Mouse (Mus musculus): ENCODE measurements around the gene Mapk9.
"Not testable (repeated sequence)": the region's sequence is repeated elsewhere in the genome, so short reads cannot be mapped to it uniquely, and the experiment has no call there.

Gene Mapk9

DNA sequence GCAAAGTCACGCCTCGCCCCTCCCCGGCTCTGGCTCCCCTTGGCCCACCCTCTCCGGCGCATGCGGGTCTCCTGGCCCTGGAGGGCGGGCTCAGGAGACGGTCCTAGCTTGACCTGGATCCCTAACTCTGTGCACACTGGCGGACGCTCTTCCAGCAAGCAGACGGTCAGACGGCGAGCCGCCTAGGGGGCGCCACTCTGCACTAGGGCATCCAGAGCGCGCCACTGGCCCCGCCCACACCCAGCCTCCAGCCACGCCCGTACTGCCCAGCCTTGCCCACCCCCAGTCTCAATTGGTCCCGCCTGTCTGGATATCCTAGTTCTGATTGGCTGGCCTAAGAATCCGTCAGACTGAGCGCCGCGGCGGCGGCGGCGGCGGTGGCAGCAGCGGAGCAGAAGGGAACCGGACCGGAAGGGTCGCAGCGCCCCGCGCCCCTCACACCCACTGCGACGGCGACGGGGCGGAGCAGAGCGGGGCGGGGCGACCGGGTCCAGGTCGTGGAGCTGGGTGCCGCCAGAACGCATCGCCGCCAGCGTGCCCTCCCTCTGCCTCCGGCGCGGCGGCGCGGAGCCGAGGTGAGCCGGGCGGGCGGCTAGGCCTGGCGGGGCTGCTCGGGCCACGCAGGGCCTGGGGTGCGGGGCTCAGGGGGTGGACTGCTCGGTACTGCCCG, at the start of gene Mapk9:
Gene Mapk9, plus strand, starts transcription at position 351 of the 670 bp plus-strand sequence.
- in situ Hi-C loops (cut with MboI; ENCODE audit: low sequenced_read_pairs) = no loop called here

DNA sequence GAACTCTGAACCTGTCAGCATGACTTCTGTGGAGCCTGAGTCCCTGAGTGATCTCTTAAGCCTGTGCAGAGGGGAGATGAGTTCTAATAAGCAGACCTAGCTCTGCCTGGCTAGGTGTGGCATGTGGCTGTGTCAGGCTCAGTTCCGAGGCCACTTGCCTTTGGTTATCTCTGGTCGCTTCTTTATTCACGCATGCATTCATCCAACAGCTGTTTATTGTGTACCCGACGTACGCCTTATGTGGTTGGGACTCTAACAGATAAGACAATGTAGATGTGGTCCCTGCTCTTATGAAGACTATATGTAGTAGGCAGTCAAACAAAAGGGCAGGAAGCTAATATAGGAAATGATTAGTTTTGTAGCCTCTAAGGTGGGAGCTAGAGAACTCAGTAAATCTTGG, 47.6 kb upstream of the Mapk9 start:
- in situ Hi-C loops (cut with MboI; ENCODE audit: low sequenced_read_pairs) = no loop called here

DNA sequence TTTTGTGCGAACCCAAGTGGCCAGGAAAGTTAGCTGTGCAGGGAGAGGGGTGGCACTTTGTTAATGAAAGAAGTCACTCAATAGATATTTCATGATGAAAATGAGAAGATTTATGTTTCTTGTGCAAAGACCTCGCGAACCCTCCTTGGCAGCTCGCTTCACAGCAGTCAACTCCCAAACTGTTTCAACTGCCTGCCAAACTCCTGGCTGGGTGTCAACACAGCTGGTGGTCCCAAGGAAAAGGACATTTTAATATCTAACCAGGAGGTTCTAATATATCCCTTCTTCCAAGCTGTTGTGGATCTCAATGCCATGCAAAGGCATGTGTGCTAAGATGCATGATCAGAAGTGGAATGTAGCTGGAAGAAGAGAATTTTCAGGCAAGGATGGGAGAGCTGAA, 45.0 kb upstream of the Mapk9 start:
- in situ Hi-C loops (cut with MboI; ENCODE audit: low sequenced_read_pairs) = no loop called here

DNA sequence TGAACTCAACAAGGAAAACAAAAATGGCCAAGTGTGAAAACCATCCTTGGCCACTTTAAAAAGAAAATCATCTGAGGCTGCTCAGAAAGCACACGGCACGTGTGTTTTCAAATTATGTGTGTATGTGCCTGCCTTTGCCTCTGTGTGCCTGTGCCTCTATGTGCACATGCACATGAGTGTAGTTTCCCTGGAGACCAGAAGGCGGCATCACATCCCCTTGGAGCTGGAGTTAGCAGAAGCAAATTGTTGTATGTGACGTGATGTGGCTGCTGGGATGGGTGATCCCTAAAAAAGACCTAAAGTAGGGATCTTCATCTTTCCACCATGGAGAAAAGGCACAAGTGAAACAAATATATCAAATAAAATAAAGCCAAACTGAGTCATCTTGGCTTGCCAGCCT, 42.8 kb upstream of the Mapk9 start:
- in situ Hi-C loops (cut with MboI; ENCODE audit: low sequenced_read_pairs) = no loop called here

DNA sequence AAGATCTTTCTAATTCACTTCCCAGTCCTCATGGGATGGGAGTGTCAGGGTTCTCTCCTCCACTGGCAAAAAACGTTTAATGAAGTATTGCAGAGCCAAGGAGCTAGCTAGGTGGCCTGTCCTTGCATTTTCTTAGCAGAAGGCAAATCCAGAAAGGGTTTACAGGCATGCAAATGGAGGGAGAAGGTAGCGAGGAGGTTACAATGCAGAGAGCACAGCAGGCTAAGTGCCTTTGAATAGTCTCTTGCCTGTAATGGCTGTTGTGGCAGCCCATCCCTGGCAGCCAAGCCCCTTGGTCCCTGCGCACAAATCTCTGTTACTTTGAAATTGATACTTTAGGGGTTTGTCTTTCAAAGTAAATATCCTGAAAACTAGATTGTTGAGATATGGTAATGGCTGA, 40.3 kb upstream of the Mapk9 start:
- in situ Hi-C loops (cut with MboI; ENCODE audit: low sequenced_read_pairs) = no loop called here

DNA sequence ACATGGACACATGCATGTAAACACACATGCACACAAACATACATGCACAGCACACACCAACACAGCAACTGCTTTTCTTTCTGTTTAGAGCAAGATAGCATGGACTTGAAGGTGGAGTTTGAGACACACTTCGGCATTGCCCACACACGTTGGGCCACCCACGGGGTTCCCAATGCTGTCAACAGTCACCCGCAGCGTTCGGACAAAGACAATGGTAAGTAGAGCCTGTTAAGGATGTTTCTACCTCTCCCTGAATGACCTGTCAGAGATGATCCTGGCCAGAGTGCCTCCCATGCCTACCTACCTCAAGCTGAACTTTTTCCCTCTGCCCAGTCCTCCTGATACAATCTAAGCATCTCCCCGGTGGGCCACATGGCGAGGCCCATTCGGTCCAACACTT, 37.6 kb upstream of the Mapk9 start:
- in situ Hi-C loops (cut with MboI; ENCODE audit: low sequenced_read_pairs) = no loop called here

DNA sequence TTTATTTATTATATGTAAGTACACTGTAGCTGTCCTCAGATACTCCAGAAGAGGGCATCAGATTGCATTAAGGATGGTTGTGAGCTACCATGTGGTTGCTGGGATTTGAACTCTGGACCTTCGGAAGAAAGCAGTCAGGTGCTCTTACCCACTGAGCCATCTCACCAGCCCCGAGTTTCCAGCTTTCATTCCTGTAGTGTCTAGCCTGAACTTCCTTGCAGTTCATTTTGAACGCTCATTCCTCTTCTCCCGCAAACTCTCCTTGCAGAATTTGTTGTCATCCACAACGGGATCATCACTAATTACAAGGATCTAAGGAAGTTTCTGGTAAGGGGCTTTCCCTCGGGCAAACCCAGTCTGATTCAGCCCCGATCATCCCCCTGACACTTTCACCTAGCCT, 35.9 kb upstream of the Mapk9 start:
- in situ Hi-C loops (cut with MboI; ENCODE audit: low sequenced_read_pairs) = not testable (repeated sequence)

DNA sequence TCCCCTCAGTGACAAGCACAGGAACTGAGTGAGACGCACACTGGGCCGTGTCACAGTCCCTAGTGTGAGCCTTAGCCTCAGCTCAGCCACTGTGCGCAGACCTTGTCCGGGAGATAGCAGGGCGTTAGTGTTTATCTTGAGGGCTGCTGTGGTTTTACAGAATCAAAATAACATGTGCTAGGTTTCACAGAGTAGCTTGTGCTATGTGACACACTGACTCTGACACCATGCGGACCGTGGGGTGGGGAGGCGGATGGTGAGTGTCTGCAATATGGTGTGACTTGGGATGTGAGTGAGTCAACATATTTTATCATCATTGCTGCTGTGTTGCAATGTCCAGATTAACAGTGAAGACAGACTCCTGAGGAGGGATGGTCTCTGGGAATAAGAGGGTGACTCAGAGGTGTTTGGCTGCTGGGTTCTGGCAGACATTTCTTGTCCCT, 35.4 kb upstream of the Mapk9 start:
- in situ Hi-C loops (cut with MboI; ENCODE audit: low sequenced_read_pairs) = no loop called here

DNA sequence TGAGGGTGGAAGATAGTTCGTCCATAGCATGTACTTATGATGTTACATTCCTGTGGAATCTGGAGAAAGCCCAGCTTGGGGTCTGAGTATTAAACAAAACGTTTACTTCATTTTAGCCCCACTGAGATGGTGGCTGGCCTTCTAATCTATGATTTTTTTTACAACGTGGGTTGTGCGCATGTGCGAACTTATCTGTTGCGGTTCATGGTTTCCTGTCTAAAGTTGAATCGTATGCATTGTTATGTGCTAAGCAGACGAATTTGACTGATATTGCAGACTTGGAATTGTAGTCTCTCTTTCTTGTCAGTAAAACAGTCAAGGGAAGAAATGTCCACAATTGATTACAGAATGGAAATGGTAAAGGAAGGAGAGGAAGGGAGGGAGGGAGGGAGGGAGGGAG, 34.7 kb upstream of the Mapk9 start:
- in situ Hi-C loops (cut with MboI; ENCODE audit: low sequenced_read_pairs) = no loop called here

DNA sequence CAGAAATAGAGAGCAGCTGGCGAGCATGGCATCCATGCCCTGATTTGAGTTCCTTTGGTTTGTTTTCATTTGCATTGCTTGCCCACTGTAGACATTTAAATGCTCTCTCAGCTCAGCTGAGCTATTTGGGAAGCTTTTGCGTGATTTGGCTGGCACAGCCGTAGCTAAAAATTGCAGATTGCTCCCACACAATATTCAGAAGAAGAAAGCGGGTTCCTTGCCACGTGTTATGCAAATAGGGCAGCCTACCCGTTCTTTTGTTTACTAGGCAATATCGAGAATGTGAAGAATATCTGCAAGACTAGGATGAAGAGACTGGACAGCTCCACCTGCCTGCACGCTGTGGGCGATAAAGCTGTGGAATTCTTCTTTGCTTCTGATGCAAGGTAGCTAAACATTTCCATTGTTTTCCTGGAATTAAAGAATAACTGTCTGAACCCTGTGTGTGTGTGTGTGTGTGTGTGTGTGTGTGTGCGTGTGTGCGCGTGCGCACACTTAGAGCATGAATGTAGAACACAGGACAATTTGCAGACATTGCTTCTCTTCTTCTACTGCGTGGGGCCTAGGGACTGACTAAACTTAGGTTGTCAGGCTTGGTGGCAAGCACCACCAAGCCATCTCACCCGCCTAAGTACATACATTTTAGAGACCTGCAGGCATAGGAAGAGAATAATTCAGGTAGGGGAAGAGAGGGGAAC, 27.5 kb upstream of the Mapk9 start:
- in situ Hi-C loops (cut with MboI; ENCODE audit: low sequenced_read_pairs) = no loop called here

DNA sequence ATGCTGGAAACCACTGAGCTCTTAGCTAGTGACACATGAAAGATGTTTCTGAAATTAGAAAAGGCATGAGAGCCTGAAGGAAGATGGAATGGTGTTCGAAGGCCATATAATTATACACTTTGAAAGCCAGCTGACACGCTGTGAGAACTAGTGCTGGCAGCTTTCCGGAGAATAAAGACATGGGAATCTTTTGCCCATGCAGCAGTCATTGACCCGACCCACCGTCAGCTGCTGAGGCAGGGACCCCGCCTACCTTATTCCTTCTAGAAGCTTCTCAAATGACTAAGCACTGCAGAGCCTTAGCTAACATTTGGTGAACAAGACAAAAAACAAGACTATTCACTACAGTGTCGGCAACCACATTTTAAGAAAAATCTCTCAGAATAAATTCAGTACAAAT, 26.9 kb upstream of the Mapk9 start:
- in situ Hi-C loops (cut with MboI; ENCODE audit: low sequenced_read_pairs) = no loop called here

DNA sequence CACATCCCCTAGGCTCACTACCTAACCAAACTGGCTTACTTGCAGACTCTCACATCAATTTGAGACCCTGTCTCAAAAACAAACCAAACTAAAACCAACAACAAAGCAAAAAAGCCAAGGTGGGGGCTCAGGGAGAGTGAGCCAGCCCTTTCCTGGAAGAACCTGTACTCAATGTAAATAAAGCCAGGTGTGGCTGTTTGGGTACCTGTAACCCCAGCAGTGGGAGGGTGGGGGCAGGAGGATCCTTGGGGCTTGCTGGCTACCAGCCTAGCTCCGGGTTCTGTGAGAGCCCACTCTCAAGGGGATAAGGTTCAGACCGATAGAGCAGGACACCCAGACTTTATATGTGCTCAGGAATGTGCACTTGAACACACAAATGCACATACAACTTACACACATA, 25.6 kb upstream of the Mapk9 start:
- in situ Hi-C loops (cut with MboI; ENCODE audit: low sequenced_read_pairs) = no loop called here

DNA sequence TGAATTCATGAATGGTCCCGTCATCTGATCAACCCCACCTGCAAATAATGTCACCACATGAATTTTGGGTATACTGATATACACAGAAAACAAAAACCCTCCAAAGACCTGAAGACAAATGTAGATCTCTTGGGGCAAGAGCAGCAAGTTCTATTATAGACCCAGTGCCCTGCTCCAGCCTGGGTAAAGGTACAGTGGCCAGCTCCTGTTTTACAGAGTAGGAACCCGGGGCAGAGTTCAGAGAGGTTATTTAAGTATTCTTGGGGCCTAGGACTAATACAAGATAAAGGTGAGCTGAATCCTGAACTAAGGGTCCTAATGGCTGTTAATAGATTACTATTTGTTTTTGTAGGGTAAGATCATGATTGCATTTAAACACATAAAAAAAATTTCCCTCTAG, 25.0 kb upstream of the Mapk9 start:
- in situ Hi-C loops (cut with MboI; ENCODE audit: low sequenced_read_pairs) = no loop called here

DNA sequence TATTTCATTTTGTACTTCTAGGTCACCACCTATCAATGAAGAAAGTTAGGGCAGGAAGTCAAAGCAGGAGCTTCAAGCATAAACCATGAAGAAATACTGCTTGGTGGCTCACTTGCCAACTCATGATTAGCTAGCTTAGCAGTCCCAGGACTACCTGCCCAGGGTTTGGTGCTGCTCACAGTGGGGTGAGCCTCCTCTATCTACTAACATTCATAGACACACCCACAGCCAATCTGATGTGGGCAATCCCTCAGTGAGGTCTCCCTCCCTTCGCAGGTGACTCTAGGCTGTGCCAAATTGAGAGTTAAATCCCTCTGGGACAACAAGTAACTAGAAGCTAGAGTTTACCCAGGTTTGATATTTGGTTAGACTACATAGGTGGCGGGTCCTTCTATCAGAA, 24.2 kb upstream of the Mapk9 start:
- in situ Hi-C loops (cut with MboI; ENCODE audit: low sequenced_read_pairs) = no loop called here

DNA sequence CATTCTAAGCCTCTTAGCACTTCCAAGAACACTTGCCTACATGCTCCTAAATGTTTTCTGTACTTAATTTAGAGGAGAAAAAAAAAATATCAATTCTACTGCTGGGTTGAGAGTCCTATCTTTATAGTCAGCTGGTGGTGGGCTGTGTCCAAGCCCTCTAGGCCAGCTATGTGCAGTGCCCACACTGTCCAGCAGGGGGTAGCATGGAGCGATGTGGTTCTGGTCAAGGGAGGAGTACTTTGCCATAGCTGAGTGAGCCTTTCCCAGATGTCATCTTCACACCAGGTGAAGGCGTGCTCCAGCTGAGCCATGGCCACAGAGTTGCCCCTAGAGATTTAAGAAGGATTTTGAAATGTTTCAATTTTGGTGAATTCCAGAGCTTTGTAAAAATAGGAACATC, 21.7 kb upstream of the Mapk9 start:
- in situ Hi-C loops (cut with MboI; ENCODE audit: low sequenced_read_pairs) = no loop called here

DNA sequence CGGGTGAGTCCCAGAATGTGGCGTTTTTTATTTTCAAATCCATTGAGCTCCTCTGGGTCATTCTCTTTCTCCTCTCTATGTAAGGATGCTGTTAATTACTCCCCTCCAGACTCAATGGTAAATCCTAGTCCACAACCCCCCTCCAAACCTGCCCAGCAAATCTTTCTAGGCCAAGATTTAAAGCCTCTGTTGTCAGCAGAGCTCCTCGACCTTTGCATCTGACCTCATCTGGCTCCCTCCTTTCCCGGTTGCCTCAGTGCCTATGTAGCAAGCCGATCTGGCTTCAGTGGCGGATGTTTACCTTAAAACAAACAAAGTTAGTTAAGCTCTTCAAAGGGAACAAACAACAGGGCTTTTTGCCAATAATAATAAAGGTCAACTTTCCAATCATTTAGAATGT, 19.3 kb upstream of the Mapk9 start:
- in situ Hi-C loops (cut with MboI; ENCODE audit: low sequenced_read_pairs) = no loop called here

DNA sequence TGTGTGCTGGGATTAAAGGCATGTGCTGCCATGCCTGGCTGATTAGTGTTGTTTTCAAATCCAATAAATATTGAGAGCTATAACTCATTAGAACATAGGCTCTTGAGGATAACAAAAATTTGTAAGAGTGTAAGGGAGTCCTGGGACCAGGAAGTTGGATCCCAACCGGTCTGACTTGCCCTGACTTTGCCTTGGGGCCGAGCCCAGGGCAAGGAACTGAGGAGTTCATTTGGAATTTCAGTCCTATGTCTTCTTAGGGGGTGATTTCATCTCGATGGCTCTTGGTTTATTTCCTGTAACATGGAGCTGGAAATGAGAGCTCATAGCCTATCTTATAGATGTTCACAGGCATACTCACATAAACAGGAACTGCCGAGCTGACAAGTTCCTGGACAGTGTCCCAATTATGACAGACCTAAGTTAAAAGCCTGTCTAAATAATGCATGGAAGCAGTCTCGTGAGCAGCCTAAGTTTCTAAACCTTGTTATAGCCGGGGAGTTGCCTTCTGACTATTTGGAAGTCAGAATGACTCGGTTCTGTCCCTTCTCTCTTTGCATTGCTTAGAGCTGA, 17.3 kb upstream of the Mapk9 start:
- in situ Hi-C loops (cut with MboI; ENCODE audit: low sequenced_read_pairs) = no loop called here

DNA sequence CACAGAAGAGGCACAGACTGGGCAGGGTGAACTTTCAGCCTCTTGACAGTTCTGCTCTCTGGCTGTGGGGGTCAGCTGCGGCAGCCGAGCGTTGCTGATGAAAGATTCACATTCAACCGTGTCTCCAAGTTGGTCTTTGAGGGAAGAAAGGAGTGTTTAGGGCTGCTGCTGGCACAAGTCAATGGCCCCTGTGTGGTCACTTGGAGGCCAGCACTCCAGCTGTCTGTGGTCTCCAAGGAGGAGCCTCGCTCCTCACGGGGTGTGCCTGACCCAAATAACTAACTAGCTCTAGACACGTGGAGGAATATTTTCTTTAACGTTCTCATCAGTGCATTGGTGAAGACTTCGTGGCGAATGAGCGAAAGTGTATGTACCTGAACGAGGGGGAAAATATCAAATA, 14.6 kb upstream of the Mapk9 start:
- in situ Hi-C loops (cut with MboI; ENCODE audit: low sequenced_read_pairs) = no loop called here

DNA sequence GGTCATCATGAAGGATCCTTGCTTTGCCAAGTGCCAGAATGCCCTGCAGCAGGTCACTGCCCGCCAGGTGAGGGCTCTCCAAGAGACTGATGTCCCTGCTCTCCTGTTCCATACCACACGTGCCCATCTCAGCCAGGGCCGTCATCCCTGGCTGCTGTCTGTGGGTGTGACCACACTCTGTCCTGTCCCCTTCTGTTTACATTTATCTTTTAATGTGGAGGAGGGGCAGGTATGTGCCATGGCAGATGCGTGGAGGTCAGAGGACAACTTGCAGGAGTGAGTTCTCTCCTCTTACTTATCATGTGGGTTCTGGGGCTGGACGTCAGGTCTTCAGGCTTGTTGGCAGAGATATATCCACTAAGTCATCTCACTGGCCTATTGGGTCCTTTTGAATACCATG, 13.6 kb upstream of the Mapk9 start:
- in situ Hi-C loops (cut with MboI; ENCODE audit: low sequenced_read_pairs) = no loop called here

DNA sequence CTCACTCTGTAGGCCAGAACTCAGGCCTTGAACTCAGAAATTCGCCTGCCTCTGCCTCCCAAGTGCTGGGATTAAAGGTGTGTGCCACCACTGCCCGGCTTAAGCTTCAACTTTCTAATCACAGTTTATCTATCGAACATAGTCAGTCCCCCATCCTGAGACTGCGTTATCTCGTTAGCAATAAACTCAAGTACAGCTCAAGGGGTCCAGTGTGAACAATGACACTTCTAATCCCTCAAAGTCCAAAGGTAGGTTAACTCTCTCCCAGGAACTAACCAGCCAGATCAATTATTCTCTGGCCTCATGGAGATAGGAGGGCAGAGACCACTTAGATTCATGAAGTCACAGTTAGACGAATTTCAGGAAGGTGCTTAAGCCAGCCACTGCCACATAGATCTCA, 12.3 kb upstream of the Mapk9 start:
- in situ Hi-C loops (cut with MboI; ENCODE audit: low sequenced_read_pairs) = no loop called here

DNA sequence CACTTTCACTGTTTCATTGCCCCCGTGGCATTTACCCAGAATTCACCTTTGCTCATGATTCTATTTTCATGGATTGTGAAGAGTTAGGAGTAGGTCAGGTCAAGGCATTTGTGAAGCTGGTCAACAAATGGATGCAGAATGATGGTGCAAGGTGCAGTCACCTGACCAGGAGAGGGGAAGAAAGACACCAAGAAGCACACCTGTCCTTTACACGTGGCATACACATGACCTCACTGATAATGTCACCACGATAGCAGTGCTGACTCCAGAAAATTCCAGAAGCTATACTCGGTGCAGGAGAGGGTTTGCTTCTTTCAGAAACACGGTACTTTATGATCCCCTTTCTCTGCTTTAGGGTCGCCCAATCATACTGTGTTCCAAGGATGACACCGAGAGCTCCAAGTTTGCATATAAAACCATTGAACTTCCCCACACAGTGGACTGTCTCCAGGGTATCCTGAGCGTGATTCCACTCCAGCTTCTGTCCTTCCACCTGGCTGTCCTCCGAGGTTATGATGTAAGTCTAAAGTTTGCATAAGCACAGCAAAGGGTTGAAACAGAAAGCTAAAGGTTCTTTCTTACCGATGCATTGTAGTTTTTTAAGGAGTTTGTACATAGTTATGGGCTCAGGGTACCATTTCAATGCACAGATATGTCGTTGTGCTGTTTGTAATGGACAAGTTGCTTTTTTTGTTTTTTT, 11.1 kb upstream of the Mapk9 start:
- in situ Hi-C loops (cut with MboI; ENCODE audit: low sequenced_read_pairs) = no loop called here
